Mouse (Mus musculus): ENCODE measurements around the gene Cdc7.

GRCm38 (mm10) chr5:107019057-107019456, 54.9 kb downstream of the Cdc7 start:
- no peak for TF ChIP-seq CTCF (IDR thresholded peaks at IDR 0.05; ENCODE audit: borderline replicate concordance, insufficient read depth, low read length)
- no peak for TF ChIP-seq POLR2A (IDR thresholded peaks at IDR 0.05; ENCODE audit: low read depth, low read length)

All from embryonic fibroblast, embryonic 13.5 days (primary cell).